Mouse (Mus musculus): ENCODE data around the gene Sf1. TPM values are rescaled to one million over a fixed set of nuclear protein-coding genes. Genes with fewer than 3 reads are reported as not detected.

Sf1 gene
- total RNA-seq, 2 experiments from 2014 or later: 208 to 222 TPM

- DNase-seq (ENCODE audit: low spot score in 2 of 2): no peak
- Histone ChIP-seq H3K4me3 (no peak overlapping the region), H3K27ac (peak overlapping the region; percentile 36; the same call in 1 of the 2 replicates)
- no peak for TF ChIP-seq CTCF (conservative IDR thresholded peaks at IDR 0.05)
These were observed 52.0 kb downstream of the Sf1 start for GRCm38 (mm10) chr19:6415454-6415853.

- no peak for DNase-seq (ENCODE audit: low spot score in 2 of 2)
- peak overlapping the region; percentile 36; the same call in 1 of the 2 replicates for H3K27ac ChIP-seq
- no peak for TF ChIP-seq CTCF (conservative IDR thresholded peaks at IDR 0.05)
- H3K4me3 ChIP-seq: no peak overlapping the region
These were observed 52.8 kb downstream of the Sf1 start for GRCm38 (mm10) chr19:6416124-6416770.

- Histone ChIP-seq H3K4me3 (no peak overlapping the region), H3K27ac (no peak overlapping the region)
- TF ChIP-seq CTCF (conservative IDR thresholded peaks at IDR 0.05): no peak
- no peak for DNase-seq (ENCODE audit: low spot score in 2 of 2)
These were observed 53.6 kb downstream of the Sf1 start for GRCm38 (mm10) chr19:6416894-6417761.

- peak; percentile 99 for TF ChIP-seq CTCF (conservative IDR thresholded peaks at IDR 0.05)
- DNase-seq (ENCODE audit: low spot score in 2 of 2): peak; percentile 94
- Histone ChIP-seq H3K4me3 (peak within 1 kb of the TSS; percentile 76), H3K27ac (peak within 1 kb of the TSS; percentile 93)
These were observed 54.9 kb downstream of the Sf1 start, which contains the start of gene Nrxn2 for GRCm38 (mm10) chr19:6418233-6418879. TSS of gene Nrxn2 (plus strand) at chr19:6418731.

GRCm38 (mm10) chr19:6418984-6419692 is 55.6 kb downstream of the Sf1 start:
- Histone ChIP-seq H3K4me3 (peak overlapping the region; percentile 76), H3K27ac (peak overlapping the region; percentile 93)
- no peak for TF ChIP-seq CTCF (conservative IDR thresholded peaks at IDR 0.05)
- DNase-seq (ENCODE audit: low spot score in 2 of 2): no peak

- H3K27ac ChIP-seq: peak overlapping the region; percentile 93
- DNase-seq (ENCODE audit: low spot score in 2 of 2): no peak
- TF ChIP-seq CTCF (conservative IDR thresholded peaks at IDR 0.05): no peak
- peak overlapping the region; percentile 76 for H3K4me3 ChIP-seq
These were observed 56.4 kb downstream of the Sf1 start for GRCm38 (mm10) chr19:6419805-6420310.

GRCm38 (mm10) chr19:6420481-6421210 is 57.2 kb downstream of the Sf1 start:
- Histone ChIP-seq H3K27ac (peak overlapping the region; percentile 3; the same call in 1 of the 2 replicates), H3K4me3 (peak overlapping the region; percentile 76)
- DNase-seq (ENCODE audit: low spot score in 2 of 2): no peak
- TF ChIP-seq CTCF (conservative IDR thresholded peaks at IDR 0.05): no peak

- no peak for TF ChIP-seq CTCF (conservative IDR thresholded peaks at IDR 0.05)
- H3K4me3 ChIP-seq: peak overlapping the region; percentile 76
- peak in 1 of 2 experiments; percentile 57 for DNase-seq (ENCODE audit: low spot score in 2 of 2)
- no peak overlapping the region for H3K27ac ChIP-seq
These were observed 57.7 kb downstream of the Sf1 start for GRCm38 (mm10) chr19:6421211-6421590.

- no peak for TF ChIP-seq CTCF (conservative IDR thresholded peaks at IDR 0.05)
- Histone ChIP-seq H3K27ac (no peak overlapping the region), H3K4me3 (no peak overlapping the region)
- DNase-seq (ENCODE audit: low spot score in 2 of 2): no peak
These were observed 58.5 kb downstream of the Sf1 start for GRCm38 (mm10) chr19:6422014-6422413.

GRCm38 (mm10) chr19:6423241-6423640 is 59.8 kb downstream of the Sf1 start:
- no peak for TF ChIP-seq CTCF (conservative IDR thresholded peaks at IDR 0.05)

GRCm38 (mm10) chr19:6424137-6424881 is 60.8 kb downstream of the Sf1 start:
- TF ChIP-seq CTCF (conservative IDR thresholded peaks at IDR 0.05): no peak
- Histone ChIP-seq H3K4me3 (no peak overlapping the region), H3K27ac (peak overlapping the region; percentile 33; the same call in 1 of the 2 replicates)
- no peak for DNase-seq (ENCODE audit: low spot score in 2 of 2)

More at GRCm38 (mm10) chr19:6423241-6423640, 59.8 kb downstream of the Sf1 start:
- peak in 1 of 2 experiments; percentile 69 for DNase-seq (ENCODE audit: low spot score in 2 of 2)
- H3K4me3 ChIP-seq: no peak overlapping the region
- peak overlapping the region; percentile 33; the same call in 1 of the 2 replicates for H3K27ac ChIP-seq

Data from layer of hippocampus, adult 2 months (tissue).